Mouse (Mus musculus) embryonic fibroblast, embryonic 13.5 days (primary cell): Measurements from ENCODE around the gene Kcna2. TPM values are rescaled to one million over a fixed set of nuclear protein-coding genes. Genes with fewer than 3 reads are reported as not detected.

Experiments used
- H3K27ac ChIP-seq: 2 replicates; pipeline ENCODE4 v1.5.1; 2012; ENCODE audit warnings: low read length, control low read depth, inconsistent platforms; ENCODE audit not compliant: insufficient read depth
- H3K4me1 ChIP-seq: 2 replicates; pipeline ENCODE4 v1.6.1; 2011; ENCODE audit warnings: low read length; ENCODE audit not compliant: control insufficient read depth, insufficient read depth
- H3K4me3 ChIP-seq: 2 replicates; pipeline ENCODE4 v1.5.1; 2011; ENCODE audit warnings: mild to moderate bottlenecking, control low read depth, low read length; ENCODE audit not compliant: insufficient read depth
- CTCF ChIP-seq: IDR thresholded peaks from 2 replicates; pipeline ENCODE4 v1.5.1; 2011; ENCODE audit warnings: mild to moderate bottlenecking, control low read depth, low read length, moderate library complexity, borderline replicate concordance; ENCODE audit not compliant: insufficient read depth
- POLR2A ChIP-seq: IDR thresholded peaks from 2 replicates; pipeline ENCODE4 v1.6.1; 2011; ENCODE audit warnings: low read depth, mild to moderate bottlenecking, control low read depth, low read length, moderate library complexity
- polyA plus RNA-seq: library from polyadenylated mRNA; stranded (reverse); fragments of >200 nt; gene quantifications from 2 replicates; pipeline ENCODE4 v1.2.4, GENCODE M21; 2011; ENCODE audit warnings: low read depth; ENCODE audit not compliant: missing spikeins, insufficient read length

The Kcna2 gene
- polyA plus RNA-seq, 1 experiment, result 0.07 TPM

- Histone ChIP-seq H3K27ac (no peak overlapping the region), H3K4me1 (no peaks in the 10 kb centered on the region), H3K4me3 (no peak overlapping the region)
- TF ChIP-seq CTCF (no peak), POLR2A (no peak)
Measured at GRCm38 (mm10) chr3:107119864-107120564, 19.1 kb downstream of the Kcna2 start.

DNA sequence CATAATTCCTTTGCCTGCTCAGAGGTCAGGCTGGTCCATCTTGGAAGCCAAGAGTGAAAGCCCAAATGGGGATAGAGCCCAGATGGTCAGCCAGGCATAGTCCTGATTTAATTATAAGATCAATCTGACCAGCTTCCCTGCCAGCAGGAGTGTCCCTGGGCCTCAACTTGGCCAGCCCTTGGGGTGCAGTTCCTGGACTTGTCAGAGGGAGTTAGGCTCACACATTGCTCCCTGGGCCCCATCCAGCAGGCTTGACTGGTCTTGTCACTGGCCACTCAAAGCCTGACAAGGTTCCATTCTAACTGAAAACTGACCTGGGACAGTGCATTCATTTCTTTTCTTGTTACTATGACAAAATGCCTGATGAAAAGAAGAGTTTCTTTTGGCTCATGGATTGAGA, 21.4 kb downstream of the Kcna2 start:
- Histone ChIP-seq H3K4me3 (no peak overlapping the region), H3K4me1 (no peaks in the 10 kb centered on the region), H3K27ac (no peak overlapping the region)
- TF ChIP-seq CTCF, result no peak
- TF ChIP-seq POLR2A, result no peak

GRCm38 (mm10) chr3:107127667-107128066, 26.7 kb downstream of the Kcna2 start:
- H3K4me3 ChIP-seq, result no peak overlapping the region
- no peak overlapping the region for H3K27ac ChIP-seq
- TF ChIP-seq POLR2A (no peak), CTCF (no peak)
- H3K4me1 ChIP-seq, result no peaks in the 10 kb centered on the region

DNA sequence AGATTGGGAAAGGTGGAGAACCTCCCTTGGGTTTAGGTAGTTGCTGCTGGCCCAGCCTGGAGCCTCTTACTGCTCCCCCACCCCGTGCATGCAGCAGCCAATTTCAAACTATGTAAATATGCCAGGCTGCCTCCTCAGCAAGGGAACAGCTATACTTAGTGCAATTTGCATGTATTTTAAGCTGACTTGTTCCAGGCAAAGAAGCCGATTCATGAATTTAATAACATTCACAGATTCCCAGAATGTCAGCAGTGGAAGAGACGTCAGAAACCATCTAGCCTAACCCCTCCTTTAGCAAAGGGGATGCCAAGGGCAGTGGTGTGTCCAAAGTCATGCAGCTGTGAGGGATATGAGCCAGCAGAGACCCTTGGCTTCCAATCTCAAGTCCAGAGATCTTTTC, 27.5 kb downstream of the Kcna2 start:
- Histone ChIP-seq H3K4me3 (no peak overlapping the region), H3K27ac (no peak overlapping the region), H3K4me1 (no peaks in the 10 kb centered on the region)
- no peak for TF ChIP-seq POLR2A
- no peak for TF ChIP-seq CTCF

DNA sequence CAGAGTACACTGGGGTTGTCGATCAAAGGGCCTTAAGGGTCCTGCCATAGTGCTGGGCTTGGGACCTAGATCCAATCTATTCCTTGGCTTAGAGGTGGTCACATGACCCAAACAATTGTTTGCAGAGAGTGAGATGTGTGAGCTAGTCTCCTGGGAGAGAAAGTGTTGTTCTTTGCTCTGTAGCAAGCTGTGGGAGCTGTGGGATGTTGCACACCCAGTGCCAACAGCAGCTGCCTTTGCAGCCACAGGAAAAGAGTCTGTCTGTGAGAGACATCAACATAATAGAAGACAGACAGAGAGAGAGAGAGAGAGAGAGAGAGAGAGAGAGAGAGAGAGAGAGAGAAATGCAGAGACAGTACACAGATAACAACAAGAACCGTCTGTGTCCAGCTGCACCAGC, 28.3 kb downstream of the Kcna2 start:
- no peak for TF ChIP-seq CTCF
- no peak for TF ChIP-seq POLR2A
- no peaks in the 10 kb centered on the region for H3K4me1 ChIP-seq
- H3K4me3 ChIP-seq, result no peak overlapping the region
- H3K27ac ChIP-seq, result no peak overlapping the region

DNA sequence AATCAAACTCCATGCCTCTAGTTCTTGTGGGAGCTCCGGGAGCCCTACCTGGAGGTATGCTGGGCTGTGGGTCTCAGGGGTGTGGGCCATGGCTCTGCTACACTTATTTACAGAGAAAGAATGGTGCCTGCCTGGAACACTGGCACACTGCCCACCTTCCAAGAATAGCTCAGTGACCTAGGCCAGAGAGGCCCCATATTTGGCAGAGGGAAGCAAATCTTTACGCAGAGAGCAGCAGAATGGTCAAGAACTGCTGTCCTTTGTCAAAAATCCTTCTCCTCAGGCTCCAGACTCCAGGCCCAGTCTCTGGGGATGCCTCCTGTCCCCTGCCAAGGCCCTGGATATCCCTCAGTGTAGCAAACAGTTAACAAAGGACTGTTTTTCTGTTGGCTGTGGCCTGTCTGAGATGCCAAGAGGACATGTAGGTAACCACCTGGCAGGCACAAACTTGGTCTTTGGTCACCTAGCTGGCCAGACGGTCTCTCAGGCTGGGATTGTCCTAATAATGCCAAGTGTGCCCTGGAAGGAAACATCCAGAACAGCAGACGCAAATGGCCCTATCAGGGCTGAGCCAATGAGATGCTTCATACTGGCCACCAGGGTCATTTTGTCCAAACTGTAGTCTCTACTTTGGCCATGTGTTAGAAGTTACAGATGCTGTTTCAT, 29.8 kb downstream of the Kcna2 start:
- no peaks in the 10 kb centered on the region for H3K4me1 ChIP-seq
- H3K27ac ChIP-seq, result no peak overlapping the region
- H3K4me3 ChIP-seq, result no peak overlapping the region
- TF ChIP-seq CTCF, result no peak
- TF ChIP-seq POLR2A, result no peak

GRCm38 (mm10) chr3:107131846-107132245, 30.9 kb downstream of the Kcna2 start:
- no peaks in the 10 kb centered on the region for H3K4me1 ChIP-seq

DNA sequence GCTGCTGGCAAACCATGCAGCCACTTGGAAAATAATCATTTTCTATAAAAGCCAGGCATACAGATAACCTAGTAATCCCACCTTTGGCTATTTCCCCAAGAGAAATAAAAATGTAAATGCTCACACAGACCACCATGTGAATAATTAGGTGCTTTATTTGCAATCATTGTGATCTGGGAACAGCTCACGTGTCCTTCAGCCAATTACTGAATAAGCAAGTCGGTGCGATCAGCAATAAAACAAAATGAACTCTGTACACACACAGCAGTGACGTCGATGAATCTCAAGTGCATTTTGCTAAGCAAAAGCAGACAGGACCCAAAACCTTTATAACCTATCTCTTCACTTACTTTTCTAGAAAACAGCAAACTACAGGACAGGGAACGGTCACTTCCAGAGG, 31.7 kb downstream of the Kcna2 start:
- TF ChIP-seq POLR2A (no peak), CTCF (no peak)
- no peak overlapping the region for H3K4me3 ChIP-seq
- H3K4me1 ChIP-seq, result no peaks in the 10 kb centered on the region
- H3K27ac ChIP-seq, result no peak overlapping the region

More at GRCm38 (mm10) chr3:107131846-107132245, 30.9 kb downstream of the Kcna2 start:
- no peak overlapping the region for H3K27ac ChIP-seq
- no peak overlapping the region for H3K4me3 ChIP-seq
- no peak for TF ChIP-seq CTCF
- no peak for TF ChIP-seq POLR2A

DNA sequence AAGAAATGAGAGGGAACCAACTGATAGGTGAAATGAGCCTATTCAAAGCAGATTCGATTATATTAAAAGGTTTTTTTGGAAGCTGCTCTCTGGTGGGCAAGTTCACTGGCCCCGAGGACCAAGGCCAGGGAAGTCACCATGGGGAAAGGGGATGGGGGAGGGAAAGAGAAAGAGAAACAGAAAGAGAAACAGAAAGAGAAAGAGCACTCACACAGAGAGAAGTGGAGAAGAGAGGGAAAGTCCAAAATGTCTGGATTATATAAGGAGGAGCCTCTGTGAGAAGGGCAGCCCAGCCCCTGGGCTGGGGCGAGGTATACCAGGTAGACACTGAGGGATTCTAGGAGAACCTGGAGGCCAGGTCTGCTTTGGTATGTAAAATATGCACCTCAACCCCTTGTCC, 33.5 kb downstream of the Kcna2 start:
- H3K27ac ChIP-seq, result no peak overlapping the region
- no peak overlapping the region for H3K4me3 ChIP-seq
- H3K4me1 ChIP-seq, result no peaks in the 10 kb centered on the region
- no peak for TF ChIP-seq CTCF
- no peak for TF ChIP-seq POLR2A

- no peak for TF ChIP-seq CTCF
- no peak for TF ChIP-seq POLR2A
- Histone ChIP-seq H3K4me3 (no peak overlapping the region), H3K4me1 (no peaks in the 10 kb centered on the region), H3K27ac (no peak overlapping the region)
Measured at GRCm38 (mm10) chr3:107147126-107147525, 46.2 kb downstream of the Kcna2 start.
